Mouse (Mus musculus): ENCODE measurements around the gene Mri1. TPM values are rescaled to one million over a fixed set of nuclear protein-coding genes. Genes with fewer than 3 reads are reported as not detected.

The Mri1 gene
- polyA plus RNA-seq, 1 experiment from 2014 or later = 51.2 TPM

DNA sequence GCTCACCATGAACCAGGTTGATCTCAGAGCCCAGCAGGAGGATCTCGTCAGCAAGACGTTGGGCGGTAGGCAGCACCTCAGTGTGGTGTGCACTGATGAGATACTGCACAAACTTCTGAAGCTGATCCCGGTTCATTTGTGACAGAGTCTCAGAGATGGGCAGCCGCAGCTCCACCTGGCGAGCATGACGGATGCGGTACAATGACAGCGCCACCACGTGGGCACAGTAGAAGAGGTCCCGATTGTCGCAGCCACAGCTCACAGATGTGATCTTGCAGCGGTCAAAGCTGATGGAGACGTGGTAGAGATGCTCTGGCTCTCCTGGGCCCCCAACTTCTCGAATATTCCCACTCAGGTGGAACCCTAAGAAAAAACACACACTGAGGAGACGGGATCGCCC lies 26.4 kb downstream of the Mri1 start:
- no peak overlapping the region for H3K4me2 ChIP-seq (replicated peaks; ENCODE audit: low read depth, low read length)
- H3K9me3 ChIP-seq (ENCODE audit: control insufficient read depth, low read length) = no peaks in the 10 kb centered on the region
- H3K4me1 ChIP-seq (replicated peaks; ENCODE audit: control insufficient read depth, insufficient read depth, low read length) = peaks cover 2% of the 10 kb centered on the region
- no peak overlapping the region for H3K27ac ChIP-seq (ENCODE audit: low read depth, low read length)
- no peak for ATAC-seq (ENCODE audit: low FRiP score)
- WGBS = 77% methylated on average over 17 of the region's 17 CpGs
- no peaks in the 10 kb centered on the region for H3K27me3 ChIP-seq (ENCODE audit: control insufficient read depth, insufficient read depth, low read length)
- no peak overlapping the region for H3K9ac ChIP-seq (ENCODE audit: low read depth, low read length)
- no peak for DNase-seq (ENCODE audit: low spot score)
- peaks cover 12% of the 10 kb centered on the region for H3K36me3 ChIP-seq (ENCODE audit: control insufficient read depth, insufficient read depth, low read length)
- no peak overlapping the region for H3K4me3 ChIP-seq (ENCODE audit: low read depth, low read length)

DNA sequence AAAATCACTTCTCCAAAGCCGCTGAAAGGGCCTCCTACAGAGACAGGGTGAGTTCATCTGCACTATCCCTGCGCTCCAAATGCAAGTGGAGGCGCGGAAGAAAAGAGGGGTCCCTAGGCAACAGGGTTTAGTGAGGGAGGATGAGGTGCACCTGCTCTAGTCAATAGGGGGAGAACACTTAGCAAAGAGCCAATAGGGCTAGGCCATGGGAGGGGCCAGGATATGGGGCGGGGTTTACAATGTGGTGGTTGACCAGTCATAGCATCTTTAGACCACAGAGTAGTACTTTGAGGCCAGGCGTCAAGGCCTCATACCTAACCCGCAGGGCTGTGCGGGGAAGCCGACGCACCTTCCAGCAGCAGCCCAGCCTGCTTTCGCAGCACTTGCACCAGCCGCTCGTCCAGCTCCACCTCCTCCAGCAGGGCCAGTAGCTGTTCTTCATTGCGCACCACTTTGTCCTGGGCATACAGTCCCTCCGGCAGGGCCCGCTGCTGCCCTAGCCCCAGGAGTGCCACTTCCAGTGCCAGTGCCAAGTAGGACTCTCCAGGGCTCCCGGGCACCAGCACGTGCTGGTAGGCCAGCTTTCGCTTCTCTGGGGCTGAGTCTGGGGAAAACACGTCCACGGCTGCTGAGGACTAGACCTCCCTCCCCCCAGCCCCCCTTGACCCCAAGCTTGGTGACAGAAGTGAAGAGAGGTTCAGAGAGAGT lies 33.6 kb downstream of the Mri1 start:
- DNase-seq (ENCODE audit: low spot score) (no peak), ATAC-seq (ENCODE audit: low FRiP score) (no peak)
- H3K9me3 ChIP-seq (ENCODE audit: control insufficient read depth, low read length) = no peaks in the 10 kb centered on the region
- no peak overlapping the region for H3K4me2 ChIP-seq (replicated peaks; ENCODE audit: low read depth, low read length)
- H3K4me3 ChIP-seq (ENCODE audit: low read depth, low read length) = no peak overlapping the region
- H3K9ac ChIP-seq (ENCODE audit: low read depth, low read length) = no peak overlapping the region
- H3K4me1 ChIP-seq (replicated peaks; ENCODE audit: control insufficient read depth, insufficient read depth, low read length) = no peaks in the 10 kb centered on the region
- 81% methylated on average over 21 of the region's 21 CpGs for WGBS
- H3K27me3 ChIP-seq (ENCODE audit: control insufficient read depth, insufficient read depth, low read length) = no peaks in the 10 kb centered on the region
- H3K27ac ChIP-seq (ENCODE audit: low read depth, low read length) = no peak overlapping the region
- H3K36me3 ChIP-seq (ENCODE audit: control insufficient read depth, insufficient read depth, low read length) = peaks cover 24% of the 10 kb centered on the region

DNA sequence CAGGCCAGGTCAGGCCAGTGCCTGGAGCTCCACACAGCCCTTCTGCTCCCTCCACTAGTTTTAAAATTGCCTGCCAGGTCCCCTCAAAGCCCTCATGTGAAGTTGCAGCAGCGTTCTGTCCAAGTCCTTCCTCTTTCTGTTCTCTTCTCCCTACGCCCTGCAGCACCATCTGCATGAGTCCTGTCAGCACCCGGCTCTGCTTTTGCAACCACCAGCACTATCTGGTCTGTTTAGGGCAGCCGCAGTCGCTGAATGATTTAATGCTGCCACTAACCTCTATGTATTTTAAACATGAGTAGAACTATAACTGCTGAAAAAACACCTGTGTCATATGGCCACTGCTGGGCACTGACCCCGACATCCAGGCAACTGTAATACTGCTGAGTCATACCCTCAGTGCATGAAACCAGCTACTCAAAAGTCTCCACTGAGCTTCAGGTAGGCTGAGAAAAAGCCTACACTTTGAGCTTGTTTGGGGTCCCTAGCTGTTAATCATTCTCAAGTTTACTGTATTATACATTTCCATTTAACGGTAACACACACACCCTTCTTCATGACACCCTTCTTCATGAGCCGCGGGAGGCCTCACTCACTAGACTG lies 34.5 kb downstream of the Mri1 start:
- H3K4me3 ChIP-seq (ENCODE audit: low read depth, low read length) = no peak overlapping the region
- H3K4me2 ChIP-seq (replicated peaks; ENCODE audit: low read depth, low read length) = no peak overlapping the region
- WGBS = 96% methylated on average over 9 of the region's 9 CpGs
- no peaks in the 10 kb centered on the region for H3K4me1 ChIP-seq (replicated peaks; ENCODE audit: control insufficient read depth, insufficient read depth, low read length)
- H3K36me3 ChIP-seq (ENCODE audit: control insufficient read depth, insufficient read depth, low read length) = peaks cover 24% of the 10 kb centered on the region
- H3K9me3 ChIP-seq (ENCODE audit: control insufficient read depth, low read length) = no peaks in the 10 kb centered on the region
- H3K27ac ChIP-seq (ENCODE audit: low read depth, low read length) = no peak overlapping the region
- DNase-seq (ENCODE audit: low spot score) (no peak), ATAC-seq (ENCODE audit: low FRiP score) (no peak)
- H3K9ac ChIP-seq (ENCODE audit: low read depth, low read length) = no peak overlapping the region
- no peaks in the 10 kb centered on the region for H3K27me3 ChIP-seq (ENCODE audit: control insufficient read depth, insufficient read depth, low read length)

DNA sequence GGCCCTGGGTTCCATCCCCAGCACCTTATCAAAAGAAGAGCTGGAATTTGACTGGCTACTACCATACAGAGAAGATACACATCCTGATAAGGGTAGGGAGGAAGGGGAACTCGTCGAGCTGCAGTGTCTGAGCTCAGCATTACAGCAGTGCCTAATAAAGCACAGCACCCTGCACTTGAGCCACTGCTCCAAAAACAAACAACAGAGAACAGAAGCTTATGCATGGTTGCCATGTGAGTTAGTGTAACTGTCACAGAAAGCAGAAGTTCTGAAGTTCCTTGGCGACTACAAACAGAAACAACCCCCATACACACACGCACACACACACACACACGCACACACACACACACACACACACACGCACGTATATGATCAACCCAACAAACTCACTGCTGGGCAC lies 37.0 kb downstream of the Mri1 start:
- H3K4me1 ChIP-seq (replicated peaks; ENCODE audit: control insufficient read depth, insufficient read depth, low read length) = no peaks in the 10 kb centered on the region
- H3K4me3 ChIP-seq (ENCODE audit: low read depth, low read length) = no peak overlapping the region
- no peaks in the 10 kb centered on the region for H3K9me3 ChIP-seq (ENCODE audit: control insufficient read depth, low read length)
- H3K9ac ChIP-seq (ENCODE audit: low read depth, low read length) = no peak overlapping the region
- peaks cover 21% of the 10 kb centered on the region for H3K36me3 ChIP-seq (ENCODE audit: control insufficient read depth, insufficient read depth, low read length)
- ATAC-seq (ENCODE audit: low FRiP score) = no peak
- H3K4me2 ChIP-seq (replicated peaks; ENCODE audit: low read depth, low read length) = no peak overlapping the region
- 91% methylated on average over 7 of the region's 7 CpGs for WGBS
- DNase-seq (ENCODE audit: low spot score) = no peak
- no peak overlapping the region for H3K27ac ChIP-seq (ENCODE audit: low read depth, low read length)
- H3K27me3 ChIP-seq (ENCODE audit: control insufficient read depth, insufficient read depth, low read length) = no peaks in the 10 kb centered on the region

DNA sequence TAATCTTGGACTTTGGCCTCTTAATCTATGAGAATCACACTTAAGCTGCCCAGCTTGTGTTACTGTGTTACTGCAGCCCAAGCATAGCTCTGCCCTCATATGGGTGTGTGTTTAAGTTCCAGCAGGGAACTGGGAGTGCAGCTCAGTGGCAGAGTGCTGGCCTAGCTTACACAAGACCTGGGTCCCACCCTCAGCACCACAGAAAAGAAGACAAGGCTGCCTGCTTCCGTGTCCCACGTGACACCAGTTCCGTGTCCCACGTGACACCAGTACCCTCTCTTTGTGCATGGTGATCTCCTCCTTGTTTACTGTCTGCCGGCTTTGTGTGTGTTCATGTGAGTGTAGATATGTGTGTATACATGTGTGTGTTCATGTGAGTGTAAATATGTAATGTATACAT lies 39.0 kb downstream of the Mri1 start:
- Histone ChIP-seq H3K9me3 (ENCODE audit: control insufficient read depth, low read length) (no peaks in the 10 kb centered on the region), H3K27ac (ENCODE audit: low read depth, low read length) (no peak overlapping the region), H3K9ac (ENCODE audit: low read depth, low read length) (no peak overlapping the region), H3K4me1 (replicated peaks; ENCODE audit: control insufficient read depth, insufficient read depth, low read length) (no peaks in the 10 kb centered on the region), H3K36me3 (ENCODE audit: control insufficient read depth, insufficient read depth, low read length) (peaks cover 21% of the 10 kb centered on the region), H3K4me3 (ENCODE audit: low read depth, low read length) (no peak overlapping the region), H3K27me3 (ENCODE audit: control insufficient read depth, insufficient read depth, low read length) (no peaks in the 10 kb centered on the region), H3K4me2 (replicated peaks; ENCODE audit: low read depth, low read length) (no peak overlapping the region)
- no peak for ATAC-seq (ENCODE audit: low FRiP score)
- DNase-seq (ENCODE audit: low spot score) = no peak
- 93% methylated on average over 5 of the region's 5 CpGs for WGBS

GRCm38 (mm10) chr8:84217206-84217605 lies 39.9 kb downstream of the Mri1 start:
- ATAC-seq (ENCODE audit: low FRiP score) (no peak), DNase-seq (ENCODE audit: low spot score) (no peak)
- no peaks in the 10 kb centered on the region for H3K4me1 ChIP-seq (replicated peaks; ENCODE audit: control insufficient read depth, insufficient read depth, low read length)
- no peak overlapping the region for H3K9ac ChIP-seq (ENCODE audit: low read depth, low read length)
- peaks cover 19% of the 10 kb centered on the region for H3K36me3 ChIP-seq (ENCODE audit: control insufficient read depth, insufficient read depth, low read length)
- no peaks in the 10 kb centered on the region for H3K9me3 ChIP-seq (ENCODE audit: control insufficient read depth, low read length)
- no peak overlapping the region for H3K4me2 ChIP-seq (replicated peaks; ENCODE audit: low read depth, low read length)
- 98% methylated on average over 11 of the region's 11 CpGs for WGBS
- H3K4me3 ChIP-seq (ENCODE audit: low read depth, low read length) = no peak overlapping the region
- H3K27me3 ChIP-seq (ENCODE audit: control insufficient read depth, insufficient read depth, low read length) = no peaks in the 10 kb centered on the region
- no peak overlapping the region for H3K27ac ChIP-seq (ENCODE audit: low read depth, low read length)

DNA sequence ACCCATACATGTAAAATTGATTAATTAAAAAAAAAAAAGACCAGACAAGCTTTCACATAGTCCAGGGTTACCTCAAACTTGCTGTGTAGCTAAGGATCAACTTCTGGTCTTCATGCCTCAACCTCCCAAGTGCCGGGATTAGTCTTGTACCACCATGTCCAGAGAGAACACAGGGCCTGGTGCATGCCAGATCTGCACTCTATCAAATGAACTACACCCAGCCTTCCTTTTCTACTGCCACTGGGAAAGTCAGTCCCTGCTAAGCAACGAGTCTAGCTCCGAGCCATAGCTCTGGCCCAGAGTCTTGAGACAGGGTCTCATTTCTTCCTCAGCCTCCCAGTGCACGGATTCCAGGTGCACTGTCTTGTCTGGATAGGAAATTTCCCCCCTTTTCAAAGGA lies 43.8 kb downstream of the Mri1 start:
- no peak for ATAC-seq (ENCODE audit: low FRiP score)
- Histone ChIP-seq H3K9me3 (ENCODE audit: control insufficient read depth, low read length) (no peaks in the 10 kb centered on the region), H3K27me3 (ENCODE audit: control insufficient read depth, insufficient read depth, low read length) (no peaks in the 10 kb centered on the region), H3K36me3 (ENCODE audit: control insufficient read depth, insufficient read depth, low read length) (peaks cover 22% of the 10 kb centered on the region), H3K9ac (ENCODE audit: low read depth, low read length) (no peak overlapping the region), H3K4me2 (replicated peaks; ENCODE audit: low read depth, low read length) (no peak overlapping the region), H3K4me3 (ENCODE audit: low read depth, low read length) (no peak overlapping the region), H3K27ac (ENCODE audit: low read depth, low read length) (no peak overlapping the region), H3K4me1 (replicated peaks; ENCODE audit: control insufficient read depth, insufficient read depth, low read length) (no peaks in the 10 kb centered on the region; the same call in 1 of the 2 replicates)
- WGBS = 90% methylated on average over 4 of the region's 4 CpGs
- DNase-seq (ENCODE audit: low spot score) = no peak

DNA sequence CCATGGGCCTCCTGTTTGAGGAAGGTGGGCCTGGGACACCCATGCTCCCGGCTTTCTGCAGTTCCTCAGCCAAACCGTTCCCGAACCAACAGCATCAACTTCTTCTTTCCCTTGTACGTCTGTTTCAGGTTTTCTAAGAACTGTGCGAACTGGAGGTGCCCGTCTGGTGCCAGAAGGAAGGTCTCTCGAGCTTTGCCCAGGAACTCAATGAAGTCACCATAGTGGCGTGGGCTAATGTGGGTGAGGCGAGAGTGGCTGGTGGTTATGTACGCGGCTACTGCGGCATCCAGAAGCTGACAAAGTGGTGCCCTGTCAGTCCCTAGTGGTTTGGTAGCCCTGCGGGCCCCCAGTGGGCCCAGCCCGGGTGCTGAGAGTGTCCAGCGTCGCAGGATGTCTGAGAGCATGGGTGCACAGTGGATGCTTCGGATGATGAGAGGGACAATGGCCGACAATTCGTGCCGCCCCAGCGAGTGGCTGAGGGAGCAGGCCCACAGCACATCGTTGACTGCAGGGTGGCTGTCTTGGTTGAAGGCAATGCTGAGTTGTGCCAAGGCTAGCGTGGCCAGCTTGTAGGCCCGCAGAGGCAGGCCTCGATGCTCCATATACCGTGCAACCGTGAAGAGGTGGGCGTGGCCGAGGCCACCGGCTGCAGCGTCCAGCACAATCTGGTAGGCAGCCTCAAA lies 45.1 kb downstream of the Mri1 start:
- no peak for ATAC-seq (ENCODE audit: low FRiP score)
- WGBS = 94% methylated on average over 31 of the region's 31 CpGs
- DNase-seq (ENCODE audit: low spot score) = no peak
- Histone ChIP-seq H3K9ac (ENCODE audit: low read depth, low read length) (no peak overlapping the region), H3K27me3 (ENCODE audit: control insufficient read depth, insufficient read depth, low read length) (no peaks in the 10 kb centered on the region), H3K4me2 (replicated peaks; ENCODE audit: low read depth, low read length) (no peak overlapping the region), H3K9me3 (ENCODE audit: control insufficient read depth, low read length) (no peaks in the 10 kb centered on the region), H3K27ac (ENCODE audit: low read depth, low read length) (no peak overlapping the region), H3K36me3 (ENCODE audit: control insufficient read depth, insufficient read depth, low read length) (peaks cover 19% of the 10 kb centered on the region), H3K4me3 (ENCODE audit: low read depth, low read length) (no peak overlapping the region), H3K4me1 (replicated peaks; ENCODE audit: control insufficient read depth, insufficient read depth, low read length) (no peaks in the 10 kb centered on the region; the same call in 1 of the 2 replicates)

- Histone ChIP-seq H3K9me3 (ENCODE audit: control insufficient read depth, low read length) (no peaks in the 10 kb centered on the region), H3K4me1 (replicated peaks; ENCODE audit: control insufficient read depth, insufficient read depth, low read length) (no peaks in the 10 kb centered on the region; the same call in 1 of the 2 replicates), H3K36me3 (ENCODE audit: control insufficient read depth, insufficient read depth, low read length) (peaks cover 18% of the 10 kb centered on the region), H3K4me2 (replicated peaks; ENCODE audit: low read depth, low read length) (no peak overlapping the region), H3K27ac (ENCODE audit: low read depth, low read length) (no peak overlapping the region), H3K27me3 (ENCODE audit: control insufficient read depth, insufficient read depth, low read length) (no peaks in the 10 kb centered on the region), H3K9ac (ENCODE audit: low read depth, low read length) (no peak overlapping the region), H3K4me3 (ENCODE audit: low read depth, low read length) (no peak overlapping the region)
- WGBS = 92% methylated on average over 3 of the region's 3 CpGs
- ATAC-seq (ENCODE audit: low FRiP score) (no peak), DNase-seq (ENCODE audit: low spot score) (no peak)
These were observed 45.9 kb downstream of the Mri1 start for GRCm38 (mm10) chr8:84211202-84211601.
